Mouse (Mus musculus) gastrocnemius, postnatal 10 days (tissue): ENCODE data around the gene Inpp5d. TPM values are rescaled to one million over a fixed set of nuclear protein-coding genes. Genes with fewer than 3 reads are reported as not detected.
A peak's percentile ranks its signal among the peaks of the same experiment; 100 is the strongest.

Source experiments
- DNase-seq: peaks from one replicate; pipeline ENCODE4 v3.0.0; 2021; ENCODE audit warnings: mixed read lengths
- total RNA-seq, 2 experiments: library from RNA; stranded (reverse); gene quantifications; 2 replicates each; pipeline ENCODE4 v1.2.3; 2021

Inpp5d gene
- total RNA-seq, 2 experiments from 2014 or later, result 7.1 to 14.8 TPM

DNA sequence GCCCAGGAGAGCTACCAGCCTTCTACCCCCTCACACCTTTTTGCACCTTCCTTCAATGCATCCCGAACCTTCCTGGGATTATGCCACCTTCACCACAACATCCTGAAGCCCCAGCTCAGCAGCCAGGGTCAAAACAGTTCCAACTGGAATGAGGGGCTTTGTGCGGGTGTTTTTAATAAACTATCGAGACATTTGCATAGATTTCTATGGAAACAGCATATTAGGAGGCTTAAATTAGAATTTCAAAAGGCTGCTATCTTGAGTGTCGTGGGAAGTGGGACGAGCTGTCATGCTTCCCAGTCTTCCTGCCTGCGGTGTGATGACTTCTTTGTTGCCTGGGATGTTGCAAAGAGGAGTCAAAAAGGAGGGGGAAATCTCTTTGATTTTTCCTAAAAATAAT, 88.9 kb downstream of the Inpp5d start:
- DNase-seq, result no peak

DNA sequence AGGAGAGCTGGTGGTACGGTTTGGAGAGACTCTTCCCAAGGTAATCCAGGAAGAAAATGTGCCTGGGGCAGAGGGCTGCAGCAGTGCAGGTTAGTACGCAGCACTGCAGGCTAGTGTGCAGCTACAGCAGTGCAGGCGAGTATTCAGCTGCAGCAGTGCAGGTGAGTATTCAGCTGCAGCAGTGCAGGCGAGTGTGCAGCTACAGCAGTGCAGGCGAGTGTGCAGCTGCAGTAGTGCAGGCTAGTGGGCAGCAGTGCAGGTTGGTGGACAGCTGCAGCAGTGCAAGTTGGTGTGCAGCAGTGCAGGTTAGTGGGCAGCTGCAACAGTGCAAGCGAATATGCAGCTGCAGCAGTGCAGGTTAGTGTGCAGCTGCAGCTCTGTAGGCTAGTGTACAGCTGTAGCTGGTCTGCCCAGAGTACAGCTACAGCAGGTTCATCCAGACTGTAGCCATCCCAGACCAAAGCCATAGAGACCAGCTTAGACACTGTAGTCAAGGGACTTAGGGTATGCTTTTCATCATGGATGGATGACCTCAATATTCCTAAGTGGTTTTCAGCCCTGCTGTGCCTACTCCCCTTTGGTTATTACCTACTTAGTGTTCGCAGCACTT, 89.7 kb downstream of the Inpp5d start:
- no peak for DNase-seq

DNA sequence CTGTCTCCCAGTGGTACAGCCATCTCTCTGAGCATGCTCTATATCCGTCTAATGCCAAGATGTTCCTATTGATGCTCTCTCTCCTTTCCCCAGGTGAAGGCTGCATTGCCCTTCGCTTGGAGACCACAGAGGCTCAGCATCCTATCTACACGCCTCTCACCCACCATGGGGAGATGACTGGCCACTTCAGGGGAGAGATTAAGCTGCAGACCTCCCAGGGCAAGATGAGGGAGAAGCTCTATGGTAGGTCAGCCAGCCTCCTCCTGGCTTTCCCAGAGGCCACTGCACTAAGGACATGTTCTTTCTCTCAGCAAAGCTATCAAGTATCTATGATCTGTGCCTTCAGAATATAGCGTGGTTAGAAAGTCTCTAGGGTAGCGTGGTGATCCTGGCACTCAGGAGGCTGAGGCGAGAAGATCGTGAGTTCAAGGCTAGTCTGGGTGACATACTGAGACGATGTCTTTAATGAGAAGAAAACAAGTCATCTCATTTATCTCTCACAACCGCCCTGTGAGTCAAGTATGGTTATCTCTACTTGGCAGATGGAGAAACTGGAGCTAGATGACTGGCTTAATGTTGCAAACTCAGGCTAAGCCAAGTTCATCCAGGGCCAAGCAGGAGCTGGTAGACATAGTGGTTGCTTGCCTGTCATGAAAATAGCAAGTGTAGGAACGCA, 92.0 kb downstream of the Inpp5d start:
- no peak for DNase-seq

DNA sequence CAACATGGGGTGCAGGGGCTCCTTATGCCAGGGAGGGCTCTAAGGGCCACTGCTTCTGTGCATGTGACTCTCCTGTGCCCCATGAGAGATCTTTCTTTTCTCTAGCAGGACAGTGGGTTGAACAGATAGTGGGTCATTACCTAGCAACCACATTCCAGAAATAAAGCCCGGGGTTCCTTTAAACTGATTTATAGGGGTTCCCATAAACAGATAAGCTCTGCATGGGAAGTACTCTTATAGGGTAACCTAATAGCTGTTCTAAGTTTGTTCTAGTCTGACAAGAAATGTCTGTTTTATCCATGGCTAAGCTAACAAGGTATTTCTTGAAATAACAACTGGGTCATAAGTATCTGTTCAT, 92.5 kb downstream of the Inpp5d start:
- DNase-seq, result no peak

DNA sequence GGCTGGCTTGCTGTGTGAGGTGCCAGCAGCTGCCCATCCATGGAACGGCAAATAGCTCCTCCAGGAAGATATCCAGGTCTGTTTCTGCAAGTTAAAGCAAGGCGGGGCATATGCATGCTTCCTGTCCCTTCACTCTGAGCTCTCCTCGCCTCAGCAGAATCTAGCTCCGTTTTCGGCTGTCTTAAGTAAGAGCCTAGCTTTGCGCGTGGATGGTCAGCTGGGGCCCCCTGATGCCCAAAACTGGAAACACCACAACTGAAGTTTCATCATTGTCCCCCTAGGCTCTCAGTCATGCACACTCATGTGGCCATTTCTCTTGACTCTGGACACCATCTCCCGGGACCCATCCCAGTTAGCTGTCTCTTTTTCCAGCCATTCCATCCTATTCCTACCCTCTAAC, 101.3 kb downstream of the Inpp5d start:
- peak; percentile 28 for DNase-seq

DNA sequence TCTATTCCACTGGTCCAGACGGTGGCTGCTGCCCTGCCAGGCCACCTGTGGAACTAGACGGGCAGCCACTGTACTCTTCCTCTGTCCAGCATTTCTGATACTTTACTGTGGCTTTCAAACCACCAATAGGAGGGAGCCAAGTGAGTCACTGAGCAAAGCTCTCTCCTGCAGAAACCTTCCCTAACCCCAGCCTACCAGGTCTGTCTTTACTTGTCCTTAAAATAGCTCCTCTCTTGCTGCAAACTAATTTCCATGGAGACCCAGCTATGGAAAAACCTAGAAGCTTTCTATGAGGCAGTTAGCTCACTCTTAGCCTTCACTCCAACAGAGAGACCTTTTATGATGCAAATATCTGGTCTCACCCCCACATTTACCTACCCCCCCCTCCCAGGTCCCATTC, 102.0 kb downstream of the Inpp5d start:
- DNase-seq, result no peak

DNA sequence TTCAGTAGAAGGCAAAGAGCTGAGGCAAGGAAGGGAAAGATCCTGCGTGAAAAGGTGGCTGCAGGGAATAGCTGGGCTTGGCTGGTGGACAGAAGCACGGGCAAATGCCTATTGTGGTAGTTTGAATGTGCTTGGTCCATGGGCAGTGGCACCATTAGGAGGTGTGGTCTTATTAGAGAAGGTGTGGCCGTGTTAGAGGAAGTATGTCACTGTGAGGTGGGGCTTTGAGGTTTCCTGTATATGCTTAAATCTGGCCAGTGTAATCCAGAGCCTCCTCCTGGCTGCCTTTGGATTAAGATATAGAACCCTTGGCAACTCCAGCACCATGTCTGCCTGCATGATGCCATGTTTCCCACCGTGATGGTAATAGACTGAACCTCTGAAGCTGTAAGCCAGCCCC, 103.2 kb downstream of the Inpp5d start:
- DNase-seq, result no peak

DNA sequence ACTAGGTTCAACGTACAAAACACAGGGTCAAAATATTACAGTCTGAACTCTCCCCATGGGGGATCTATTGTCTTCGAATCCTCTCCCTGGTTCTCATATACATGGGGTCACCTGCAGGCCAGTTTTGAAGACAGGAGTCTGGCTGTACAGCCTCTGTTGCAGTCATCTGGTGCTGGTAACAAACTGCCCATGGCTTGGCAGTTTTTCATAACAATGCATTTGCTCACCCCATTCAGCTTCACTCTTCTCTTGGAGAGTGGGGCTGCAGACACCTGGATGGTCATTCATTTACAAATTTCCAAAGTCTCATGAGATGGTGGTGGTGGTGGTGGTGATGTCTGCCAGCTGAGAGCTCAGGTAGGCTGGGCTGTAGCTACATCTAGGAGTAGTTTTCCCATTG, 109.0 kb downstream of the Inpp5d start:
- DNase-seq, result no peak

DNA sequence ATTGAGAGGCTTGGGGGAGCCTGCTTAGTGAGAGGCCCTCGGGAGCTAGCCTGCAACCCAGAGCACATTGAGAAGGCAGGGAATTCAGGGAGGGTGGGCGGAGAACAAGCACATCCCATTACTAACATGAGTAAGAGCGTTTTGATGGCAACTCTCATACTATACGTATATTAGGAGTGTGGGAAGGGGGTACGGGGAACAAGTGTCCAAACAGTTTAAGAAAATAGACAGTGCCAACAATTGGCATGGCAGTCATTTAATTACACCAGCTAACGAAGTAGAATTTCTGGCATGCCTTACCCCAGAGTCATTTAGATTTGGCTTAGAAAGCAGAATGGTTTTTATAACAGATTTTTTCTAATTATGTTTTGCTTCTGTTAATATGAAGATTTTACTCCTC, 109.7 kb downstream of the Inpp5d start:
- DNase-seq, result no peak

DNA sequence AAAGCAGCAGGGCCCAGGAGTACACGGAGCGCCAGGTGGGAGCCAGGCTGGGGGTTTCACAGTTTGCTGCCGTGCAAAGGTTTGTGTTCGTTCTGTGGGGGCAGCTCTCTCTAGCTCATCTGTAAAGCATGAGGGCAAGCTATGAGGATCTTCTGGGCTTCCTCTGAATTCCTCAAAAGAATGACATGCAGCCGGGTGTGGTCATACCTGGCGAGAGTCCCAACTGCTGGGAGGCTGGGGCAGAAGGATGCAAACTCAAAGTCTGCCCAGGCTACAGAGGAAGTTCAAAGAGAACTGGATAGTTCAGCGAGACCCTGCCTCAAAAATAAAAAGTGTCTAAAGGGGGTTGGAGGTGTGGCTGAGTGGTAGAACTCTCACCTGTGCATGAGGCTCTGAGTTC, 110.2 kb downstream of the Inpp5d start:
- no peak for DNase-seq

DNA sequence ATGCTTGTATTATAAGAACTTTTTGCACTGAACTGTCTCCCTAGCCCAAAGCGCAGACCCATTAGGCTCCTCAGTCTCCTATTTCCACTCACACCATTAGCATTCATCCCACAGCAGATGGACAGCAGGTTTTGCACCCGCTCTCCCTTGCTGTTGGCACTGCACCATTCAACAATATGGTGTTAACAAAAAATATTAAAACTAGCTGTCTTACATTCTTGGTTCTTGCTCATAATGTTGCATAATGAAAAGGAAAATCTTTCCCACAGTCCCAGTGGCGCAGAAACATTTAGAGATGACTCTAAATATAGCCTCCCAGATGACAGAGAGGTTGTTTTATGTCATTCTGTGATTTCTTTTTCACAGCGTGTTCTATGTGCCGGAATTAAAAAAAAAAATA, 113.1 kb downstream of the Inpp5d start:
- no peak for DNase-seq

DNA sequence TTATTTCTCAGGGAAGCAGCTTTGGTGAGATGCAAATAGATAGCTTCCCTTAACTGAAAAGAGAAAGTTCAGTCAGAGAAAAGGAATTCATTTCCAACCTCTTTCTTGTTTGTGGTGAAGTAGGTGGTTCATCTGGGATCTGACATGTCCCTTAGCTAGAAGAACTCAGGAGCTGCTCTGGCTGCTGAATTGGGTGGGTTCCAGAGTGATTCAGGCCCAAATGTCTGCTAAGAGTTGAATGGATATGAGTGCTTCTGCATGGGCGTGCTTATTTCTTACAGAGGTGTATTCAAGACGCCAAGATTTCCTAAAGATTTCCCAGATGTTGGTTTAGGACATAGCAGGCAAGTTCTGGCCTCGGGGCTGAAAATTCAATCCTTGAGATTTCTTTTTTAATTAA, 114.0 kb downstream of the Inpp5d start:
- DNase-seq, result no peak

DNA sequence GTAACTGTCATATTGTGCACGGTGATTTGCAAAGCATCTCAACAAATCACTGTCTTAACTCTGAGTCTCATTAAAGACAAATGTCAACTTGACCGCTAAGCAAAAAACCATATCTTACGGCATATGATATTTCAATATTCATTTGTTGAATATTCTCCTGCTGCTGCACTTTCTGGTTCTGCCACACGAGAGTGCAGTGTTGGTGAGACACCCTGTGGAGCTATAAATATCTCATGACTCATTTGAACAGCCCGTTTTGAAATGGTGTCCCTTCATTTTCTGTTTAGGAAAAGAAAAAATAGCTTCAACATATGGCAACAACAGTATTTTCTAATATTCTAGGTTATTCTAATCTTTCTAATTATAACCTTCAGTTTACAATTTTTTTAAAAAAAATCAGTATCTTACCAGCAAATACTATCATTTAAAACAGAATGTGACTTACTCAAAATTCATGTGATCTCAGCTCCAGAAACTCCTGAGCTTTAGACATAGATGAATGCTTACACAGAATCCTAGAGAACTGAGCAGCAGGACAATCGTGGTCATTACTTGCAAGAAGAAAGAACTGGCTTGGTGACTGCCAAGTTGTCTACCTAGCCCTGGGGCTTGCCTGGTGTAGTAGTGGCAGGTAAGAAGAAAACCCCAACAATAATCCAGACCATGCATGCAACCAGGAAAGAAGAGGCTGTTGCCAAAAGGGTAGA, 120.6 kb downstream of the Inpp5d start:
- no peak for DNase-seq

DNA sequence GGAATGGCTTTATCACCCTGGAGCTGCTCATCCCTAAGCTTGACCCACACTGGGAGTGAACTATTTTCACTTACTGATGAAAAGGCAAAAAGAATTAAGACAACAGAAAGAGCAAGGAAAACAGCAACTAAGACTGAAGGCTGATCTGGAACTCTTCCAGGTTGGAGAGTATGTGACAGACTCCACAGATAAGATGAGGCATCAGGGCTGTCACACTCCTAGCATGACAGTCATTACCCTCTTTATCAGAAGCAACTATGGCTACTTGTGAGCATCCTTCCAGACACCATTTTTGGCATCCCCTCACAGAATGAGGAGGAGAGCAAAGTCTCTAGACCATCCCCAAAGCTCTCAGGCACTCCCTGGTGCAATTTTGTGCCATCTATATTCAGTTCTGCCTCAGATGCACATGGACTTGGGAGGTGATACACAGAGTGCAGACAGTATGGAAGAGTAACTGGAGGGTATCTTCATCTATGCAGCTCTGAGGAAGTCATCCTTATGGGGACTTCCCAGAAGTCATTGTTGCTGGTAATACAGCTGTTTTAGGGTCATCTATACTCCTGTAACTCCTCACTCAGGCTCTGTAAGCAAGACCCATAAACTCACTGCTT, 129.4 kb downstream of the Inpp5d start:
- DNase-seq, result no peak

DNA sequence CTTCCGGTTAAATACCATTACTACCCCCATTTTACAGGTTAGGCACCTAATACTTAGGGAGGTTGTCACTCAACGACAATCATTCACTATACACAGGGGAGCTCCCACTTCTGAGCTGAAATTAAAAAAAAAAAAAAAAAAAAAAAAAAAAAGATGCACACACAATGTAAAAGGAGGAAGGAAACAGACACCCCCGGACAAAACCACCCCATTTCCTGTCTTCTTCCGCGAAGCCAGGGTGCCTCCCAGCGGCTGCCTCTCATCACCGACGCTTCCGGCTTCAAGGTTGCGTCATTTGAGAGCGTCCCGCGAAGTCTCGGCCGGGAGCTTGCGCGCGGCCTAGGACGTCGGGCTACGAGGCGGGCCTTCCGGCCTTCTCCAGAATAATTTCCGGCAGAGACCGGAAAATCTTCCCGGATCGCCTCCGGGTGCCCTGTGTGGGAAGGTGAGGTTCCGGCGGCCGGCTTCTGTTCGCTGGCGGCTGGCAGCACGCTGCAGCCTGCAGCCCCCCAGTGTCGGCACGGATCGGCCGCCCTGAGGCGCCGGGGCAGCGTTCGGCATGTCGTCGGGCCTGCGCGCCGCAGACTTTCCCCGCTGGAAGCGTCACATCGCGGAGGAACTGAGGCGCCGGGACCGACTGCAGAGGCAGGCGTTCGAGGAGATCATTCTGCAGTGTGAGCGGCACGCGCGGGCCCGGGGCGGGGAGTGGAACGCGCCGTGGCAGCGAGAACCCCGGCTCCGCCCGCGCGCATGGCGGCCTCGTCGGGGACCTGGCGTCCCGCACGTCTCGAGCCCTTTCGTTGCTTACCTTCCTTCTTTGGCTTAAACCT, 135.7 kb downstream of the Inpp5d start, which contains the start of gene Atg16l1:
Gene Atg16l1, plus strand, starts transcription at position 230 of the 830 bp plus-strand sequence.
- peak; percentile 88 for DNase-seq

DNA sequence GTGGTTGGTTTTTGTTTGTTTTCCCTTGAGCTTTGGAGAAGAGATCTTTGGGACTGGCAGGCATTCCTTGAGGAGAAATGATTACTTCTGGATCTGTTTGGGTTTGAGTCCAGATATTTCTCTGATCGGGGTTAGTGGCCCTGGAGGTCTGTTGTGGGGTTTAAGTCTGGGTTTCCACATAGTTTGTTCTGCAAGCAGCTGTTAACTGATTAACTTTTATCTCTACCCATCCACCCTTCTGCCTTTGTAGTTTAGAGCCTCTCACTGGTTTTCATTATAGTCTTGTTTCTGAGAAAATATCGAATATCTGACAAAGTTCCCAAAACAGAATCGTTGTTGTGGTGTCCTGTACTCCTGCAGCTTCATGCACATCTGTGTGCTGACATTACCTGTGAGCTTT, 143.7 kb downstream of the Inpp5d start:
- no peak for DNase-seq

DNA sequence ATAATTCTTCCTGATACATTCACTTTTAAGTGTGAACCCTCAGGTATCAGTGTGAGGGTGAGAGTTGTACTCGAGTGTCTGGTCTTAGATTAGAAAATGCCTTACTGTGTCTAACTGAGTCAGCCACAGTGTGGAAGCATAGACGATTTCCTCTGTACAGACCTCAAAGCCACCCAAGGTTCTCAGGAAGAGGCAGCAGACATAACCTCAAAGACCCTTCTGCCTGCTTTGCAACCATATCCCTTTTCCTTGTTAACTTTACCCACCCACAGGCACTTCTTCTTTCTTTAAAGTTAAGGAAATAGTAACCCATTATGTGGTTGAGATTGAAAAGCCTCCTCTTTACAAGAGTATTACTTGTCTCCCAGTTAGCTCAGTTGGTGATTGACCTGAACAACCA, 145.6 kb downstream of the Inpp5d start:
- DNase-seq, result no peak

DNA sequence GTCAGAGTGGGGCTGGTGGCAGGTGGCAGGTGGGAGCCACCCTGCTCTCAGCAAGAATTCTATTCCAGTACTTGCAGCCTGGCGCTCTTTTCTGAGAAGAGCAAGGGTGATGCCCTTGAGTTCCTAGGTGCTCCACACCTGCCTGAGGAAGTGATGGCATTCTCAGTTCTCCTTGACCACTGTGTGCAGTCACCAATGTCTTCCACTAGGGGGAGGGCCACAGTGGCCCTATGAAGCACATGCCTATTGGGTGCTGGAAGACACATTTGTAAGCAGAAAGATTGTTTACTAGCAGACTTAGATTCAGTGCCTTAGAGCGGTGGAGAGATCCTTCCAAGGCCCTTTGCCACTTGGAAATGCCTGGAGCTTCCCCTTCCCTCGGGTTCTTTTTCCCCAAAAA, 146.1 kb downstream of the Inpp5d start:
- DNase-seq, result no peak

DNA sequence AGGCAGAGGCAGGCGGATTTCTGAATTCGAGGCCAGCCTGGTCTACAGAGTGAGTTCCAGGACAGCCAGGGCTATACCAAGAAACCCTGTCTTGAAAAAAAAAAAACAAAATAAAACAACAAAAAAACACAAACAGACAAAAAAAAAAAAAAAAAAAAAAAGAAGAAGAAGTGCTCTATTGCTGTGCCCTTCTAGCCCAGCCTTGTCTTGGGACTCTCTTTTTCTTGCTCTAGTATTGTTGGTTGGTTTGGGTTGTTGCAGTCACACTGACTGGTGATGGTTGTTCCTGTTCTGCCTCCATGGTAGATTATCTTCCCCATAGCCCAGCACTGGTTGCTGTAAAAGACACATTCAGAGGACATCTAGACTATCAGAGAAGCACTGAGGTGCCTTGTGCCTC, 149.2 kb downstream of the Inpp5d start:
- DNase-seq, result no peak
